Mouse (Mus musculus) fat pad, adult 2 months (tissue): Measurements from ENCODE around the gene Arhgap24.

Experiments used
- DNase-seq: peaks from one replicate; pipeline ENCODE4 v3.0.0-alpha.2; 2011; ENCODE audit warnings: low read depth, low spot score; ENCODE audit errors: extremely low read depth

The Arhgap24 gene

DNA sequence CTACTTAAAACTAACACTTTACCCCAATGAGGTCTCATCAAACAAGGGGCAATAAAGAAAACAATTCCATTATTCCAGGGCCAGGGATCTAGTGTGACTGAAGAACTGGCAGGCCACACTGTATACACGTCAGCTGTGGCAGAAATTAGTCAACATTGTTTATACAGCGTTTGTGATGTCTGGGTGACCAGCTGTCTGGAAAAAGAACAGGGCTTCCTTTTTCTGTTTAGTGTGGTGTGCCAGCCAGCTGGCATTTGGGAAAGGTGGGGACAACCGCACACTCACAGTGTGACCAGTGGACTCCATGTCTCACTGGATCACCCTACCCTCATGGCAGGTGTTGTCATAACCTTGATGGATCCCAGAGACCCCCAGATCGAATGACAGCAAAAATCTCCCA is 302.4 kb downstream of the Arhgap24 start:
- DNase-seq = no peak

DNA sequence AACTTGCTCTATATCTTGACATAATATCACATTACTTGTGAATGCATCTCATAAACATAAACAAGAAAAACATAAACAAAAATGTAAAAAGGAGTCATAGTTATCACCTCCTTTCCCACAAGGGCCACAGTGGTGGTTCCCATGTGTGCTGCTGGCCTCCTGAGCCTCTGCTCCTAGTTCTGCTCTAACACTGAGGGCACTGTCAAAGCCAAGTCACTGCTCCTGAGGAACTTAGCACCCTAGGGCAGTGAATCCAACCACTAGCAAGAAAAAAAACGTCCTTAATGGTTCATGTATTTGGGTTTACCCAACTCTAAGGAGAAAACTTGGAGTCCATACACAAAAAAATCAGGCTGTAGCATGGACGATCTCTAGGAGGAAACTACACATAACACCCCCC is 304.9 kb downstream of the Arhgap24 start:
- DNase-seq = no peak

DNA sequence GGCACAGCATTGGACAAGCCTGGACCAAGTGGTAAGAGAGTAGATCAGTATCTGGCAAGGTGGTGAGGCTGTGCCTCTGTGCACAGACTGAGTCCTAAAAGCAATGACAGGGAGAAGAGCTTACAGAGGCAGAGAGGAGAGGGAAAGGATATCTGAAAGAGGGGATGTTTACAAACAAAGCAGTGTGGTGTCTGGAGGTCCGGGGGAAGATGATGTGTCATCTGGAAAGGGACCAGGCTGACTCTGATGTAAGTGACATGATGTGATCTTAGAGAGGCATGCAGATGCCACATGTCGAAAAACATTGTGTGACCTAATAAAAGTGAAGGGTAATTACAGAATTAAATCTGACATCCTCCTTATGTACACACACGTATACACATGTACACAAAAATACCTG is 307.2 kb downstream of the Arhgap24 start:
- no peak for DNase-seq

DNA sequence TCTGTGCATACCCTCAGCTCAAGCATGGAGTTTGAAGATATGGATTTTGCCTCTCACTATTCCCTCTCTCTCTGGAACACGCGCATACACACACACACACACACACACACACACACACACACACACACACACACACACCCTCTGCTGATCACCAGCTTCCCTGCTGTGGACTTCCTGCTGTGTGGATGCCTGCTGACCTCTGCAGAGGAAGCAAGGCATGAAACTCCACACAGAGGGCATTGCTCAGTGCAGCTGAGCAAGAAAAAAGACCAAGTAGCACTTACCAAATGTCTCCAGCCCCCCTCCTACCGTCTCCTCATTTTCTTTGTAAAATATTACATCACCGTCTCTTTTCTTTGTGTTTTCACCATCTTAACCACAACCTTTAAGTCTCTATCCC is 310.1 kb downstream of the Arhgap24 start:
- no peak for DNase-seq

- no peak for DNase-seq
Observed at GRCm38 (mm10) chr5:102793536-102793935, 312.3 kb downstream of the Arhgap24 start.

DNA sequence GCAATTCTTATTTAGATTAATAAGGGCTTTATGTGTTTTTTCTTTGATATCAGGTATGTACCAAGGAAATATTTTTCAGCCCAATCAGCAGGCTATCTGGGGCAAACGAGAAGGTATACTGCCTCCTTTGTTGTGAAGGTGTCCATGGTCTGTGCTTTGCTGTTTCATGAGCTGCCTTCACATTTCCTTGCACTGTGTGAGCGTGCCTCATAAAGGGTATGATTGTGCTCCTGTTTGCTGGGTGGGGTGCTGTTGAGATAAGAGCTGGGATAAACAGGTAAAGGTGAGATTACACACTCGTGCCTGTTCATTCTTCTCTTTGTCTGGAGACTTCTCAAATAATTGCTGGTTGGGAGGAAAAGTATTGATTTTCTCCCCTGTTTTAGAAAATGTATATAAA is 320.3 kb downstream of the Arhgap24 start:
- no peak for DNase-seq

- no peak for DNase-seq
Observed at GRCm38 (mm10) chr5:102802833-102803232, 321.6 kb downstream of the Arhgap24 start.

GRCm38 (mm10) chr5:102803675-102804074 is 322.5 kb downstream of the Arhgap24 start:
- DNase-seq = no peak

DNA sequence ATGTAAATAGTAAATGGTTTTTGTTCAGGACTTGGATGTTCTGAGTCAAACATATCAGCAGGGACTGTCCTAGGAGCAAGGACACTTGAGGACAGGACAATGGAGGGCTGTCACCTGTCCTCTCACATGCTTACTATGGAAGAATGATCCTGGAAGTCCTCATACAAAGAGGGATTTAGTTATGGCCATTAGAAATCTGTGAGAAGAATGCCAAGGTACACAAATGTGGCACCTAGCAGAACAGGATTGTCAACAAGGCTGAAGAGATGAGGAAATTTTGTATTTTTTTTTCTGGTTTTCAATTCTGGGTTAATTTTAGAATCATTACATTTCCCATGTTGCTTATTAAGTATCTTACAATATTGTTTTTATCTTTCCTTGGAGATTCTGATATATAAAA is 326.3 kb downstream of the Arhgap24 start:
- DNase-seq = peak; percentile 66

DNA sequence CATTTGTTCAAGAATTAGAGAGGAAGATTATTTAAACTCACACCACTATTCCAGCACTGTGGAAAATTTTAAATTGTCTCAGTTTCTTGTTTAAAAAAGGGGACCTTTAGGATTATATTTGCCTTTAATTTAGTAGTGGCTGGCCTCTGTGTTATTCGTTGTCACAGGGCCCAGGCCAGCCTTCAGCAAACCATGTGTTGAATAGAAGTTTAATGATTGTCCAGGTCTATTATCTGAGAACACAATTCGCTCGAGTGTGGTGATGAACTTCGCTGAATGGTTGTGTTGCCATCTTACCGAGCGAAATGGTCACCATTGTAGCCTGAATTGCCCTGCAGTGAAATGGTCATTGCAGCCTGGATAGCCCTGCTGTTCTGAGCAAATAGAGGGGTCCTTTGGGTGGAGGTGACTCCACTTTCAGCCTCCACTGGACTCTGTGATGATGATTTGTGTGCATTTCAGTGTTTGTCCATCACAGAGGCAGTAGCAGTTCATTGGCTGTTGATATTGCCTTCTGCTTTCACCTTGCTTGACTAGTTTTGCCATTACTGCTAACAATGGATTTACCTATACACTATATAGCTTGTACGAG is 329.3 kb downstream of the Arhgap24 start:
- no peak for DNase-seq

DNA sequence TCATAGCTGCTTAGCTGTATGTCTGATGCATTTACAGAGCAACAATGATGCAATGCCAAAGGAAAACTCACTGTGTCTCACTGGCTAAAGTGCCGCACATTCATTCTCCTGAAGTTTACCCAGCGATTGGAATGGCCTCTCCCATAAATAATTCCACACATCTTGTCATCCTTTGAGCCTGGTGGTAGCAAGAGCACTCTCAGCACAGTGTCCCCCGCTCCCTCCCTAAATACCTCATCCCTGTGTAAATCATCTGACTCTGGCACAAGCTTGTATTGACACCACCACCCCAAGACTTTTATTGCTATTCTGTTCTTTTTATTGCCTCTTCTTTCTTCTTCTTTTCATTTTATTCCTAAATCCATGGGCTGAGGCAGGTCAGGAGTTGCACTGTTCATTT is 332.1 kb downstream of the Arhgap24 start:
- no peak for DNase-seq

DNA sequence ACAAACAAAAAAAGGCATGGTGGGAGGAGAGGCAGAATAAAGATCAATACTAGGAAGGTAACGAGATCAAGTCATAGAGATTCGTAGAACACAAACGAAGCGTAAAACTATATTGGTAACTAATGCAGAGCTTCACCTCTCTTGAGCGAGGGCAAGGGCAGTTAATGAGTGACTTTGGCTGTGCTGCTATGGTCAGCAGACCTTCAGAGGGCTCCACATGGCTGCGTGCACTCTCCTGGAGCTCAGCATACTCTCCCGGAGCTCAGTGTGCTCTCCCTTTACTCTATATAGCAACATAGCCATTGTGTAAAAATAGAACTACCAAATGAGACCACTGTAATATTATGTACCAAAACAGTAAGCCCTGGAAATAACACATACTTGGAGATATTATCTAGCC is 336.4 kb downstream of the Arhgap24 start:
- no peak for DNase-seq

DNA sequence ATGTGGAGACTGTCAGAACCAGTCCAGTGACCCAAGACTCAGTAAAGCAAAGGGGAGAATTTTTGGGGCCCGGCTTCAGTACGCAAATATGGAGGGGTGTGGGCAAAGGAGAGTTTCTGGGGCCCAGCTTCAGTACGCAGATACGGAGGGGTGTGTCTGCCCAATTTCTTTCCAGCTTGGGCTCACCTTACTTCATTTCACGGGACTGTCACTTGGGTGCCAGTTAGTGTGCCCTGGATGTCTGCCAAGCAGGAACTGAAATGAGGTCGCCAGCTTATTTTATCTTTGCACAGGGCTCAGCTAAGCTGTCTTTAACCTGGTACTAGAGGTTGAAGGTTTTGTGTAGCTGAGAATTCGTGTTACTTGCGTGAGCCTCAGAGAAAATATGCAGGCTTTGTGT is 344.3 kb downstream of the Arhgap24 start:
- no peak for DNase-seq

DNA sequence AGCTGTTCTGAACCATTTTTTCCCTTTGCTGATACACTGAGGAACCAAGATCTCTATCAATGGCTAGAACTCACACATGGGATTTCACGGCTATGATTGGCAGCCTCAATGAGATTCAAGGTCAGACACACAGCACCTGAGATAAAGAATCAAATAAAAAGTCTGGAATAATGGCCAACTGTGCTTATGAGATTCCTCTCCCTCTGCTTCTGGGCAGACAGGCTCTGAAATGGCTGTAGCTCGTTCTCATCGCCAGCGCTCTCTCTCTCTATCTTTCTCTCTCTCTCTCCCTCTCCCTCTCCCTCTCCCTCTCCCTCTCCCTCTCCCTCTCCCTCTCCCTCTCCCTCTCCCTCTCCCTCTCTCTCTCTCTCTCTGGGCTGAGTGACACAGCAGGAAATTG is 357.9 kb downstream of the Arhgap24 start:
- DNase-seq = no peak

GRCm38 (mm10) chr5:102843934-102844709 is 362.9 kb downstream of the Arhgap24 start:
- no peak for DNase-seq

GRCm38 (mm10) chr5:102844731-102845598 is 363.8 kb downstream of the Arhgap24 start:
- no peak for DNase-seq

- DNase-seq = no peak
Observed at GRCm38 (mm10) chr5:102845800-102846199, 364.6 kb downstream of the Arhgap24 start.

GRCm38 (mm10) chr5:102847859-102848258 is 366.7 kb downstream of the Arhgap24 start:
- DNase-seq = no peak

- DNase-seq = no peak
Observed at GRCm38 (mm10) chr5:102851761-102852160, 370.6 kb downstream of the Arhgap24 start.

GRCm38 (mm10) chr5:102853750-102854149 is 372.6 kb downstream of the Arhgap24 start:
- DNase-seq = no peak

DNA sequence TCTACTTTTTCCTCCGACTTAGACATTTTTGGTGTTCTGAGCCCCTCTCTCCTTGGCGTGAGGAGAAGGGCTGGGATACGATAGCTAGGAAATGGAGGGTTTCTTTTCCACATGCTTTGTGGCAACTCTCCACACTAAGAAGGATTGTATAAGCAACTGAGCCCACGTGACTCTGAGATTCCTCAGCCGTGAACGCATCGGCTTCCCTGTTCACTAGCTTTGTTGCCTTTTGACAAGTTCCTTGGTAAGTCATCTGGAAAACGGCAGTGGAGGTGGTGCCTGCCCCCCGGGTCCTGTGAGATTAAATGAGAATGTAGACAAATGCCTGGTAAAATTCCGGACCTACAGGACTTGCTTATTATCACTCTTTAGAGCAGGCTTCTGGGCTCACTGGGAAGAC is 374.6 kb downstream of the Arhgap24 start:
- DNase-seq = no peak

DNA sequence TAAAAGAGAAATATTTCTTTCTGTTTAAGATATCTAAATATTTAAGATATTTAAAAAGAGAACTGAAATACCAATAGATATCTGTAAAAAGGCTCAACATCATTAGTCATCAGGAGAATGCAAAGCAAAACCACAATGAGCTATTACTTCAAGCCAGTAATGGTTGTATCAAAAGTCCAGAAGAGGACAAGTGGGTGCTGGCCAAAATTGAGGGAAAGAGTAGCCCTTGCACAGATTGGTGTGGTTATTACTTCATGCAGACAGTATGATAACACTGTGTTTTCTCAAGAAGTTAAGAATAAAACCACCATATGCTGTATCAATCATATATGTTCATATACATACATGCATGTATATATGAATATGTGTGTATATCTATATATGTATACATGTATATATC is 376.9 kb downstream of the Arhgap24 start:
- no peak for DNase-seq
